8 mouse cellular contexts compared by ENCODE assay signal in genomic region chr2:176708051-176708450, GRCm38 (mm10). TPM values are rescaled to one million over a fixed set of nuclear protein-coding genes. Genes with fewer than 3 reads are reported as not detected.
DNase-seq lines count a peak whose midpoint lies in the region; ATAC-seq lines count a peak whose summit lies in the region.
"Not testable (repeated sequence)": the region's sequence is repeated elsewhere in the genome, so short reads cannot be mapped to it uniquely, and the experiment has no call there.

Gm14305 (plus strand) TSS chr2:176708328.

- not testable (repeated sequence) for DNase-seq in forebrain, embryonic 14.5 days (ENCODE audit: low spot score)
- DNase-seq in left cerebral cortex, postnatal 14 days (ENCODE audit: low spot score in 2 of 2), result peak; percentile 4 to 12
- DNase-seq in lung, postnatal 25 days (ENCODE audit: low spot score), result peak; percentile 14
- DNase-seq in ovary, postnatal 14 days (ENCODE audit: low spot score), result peak; percentile 0
- peak; percentile 2 to 6 for DNase-seq in urinary bladder, adult 18-20 months (ENCODE audit: low spot score in 2 of 2)

- intact Hi-C loops in left cerebral cortex, postnatal 14 days (cut with DNase I), result not testable (repeated sequence)

- H3K4me2 ChIP-seq in forebrain, embryonic 14.5 days (ENCODE audit: low read length), result peak within 1 kb of the TSS; percentile 36; the same call in 1 of the 2 replicates
- H3K4me2 ChIP-seq in heart, embryonic 16.5 days (ENCODE audit: low read depth, low read length), result peak within 1 kb of the TSS; percentile 28
- peak within 1 kb of the TSS; percentile 8; the same call in 1 of the 2 replicates for H3K4me2 ChIP-seq in kidney, embryonic 14.5 days (replicated peaks; ENCODE audit: low read depth, low read length)

- 0% methylated on average over 1 of the region's 6 CpGs for WGBS in forebrain, embryonic 14.5 days
- 10% methylated on average over 2 of the region's 6 CpGs for WGBS in heart, embryonic 16.5 days
- WGBS in kidney, embryonic 14.5 days, result 10% methylated on average over 2 of the region's 6 CpGs

- peak within 1 kb of the TSS; percentile 37; the same call in 1 of the 2 replicates for H3K9ac ChIP-seq in forebrain, embryonic 14.5 days (ENCODE audit: low read length)
- H3K9ac ChIP-seq in heart, embryonic 16.5 days (ENCODE audit: low read length), result peak within 1 kb of the TSS; percentile 57
- H3K9ac ChIP-seq in kidney, embryonic 14.5 days (ENCODE audit: low read depth, low read length), result 0 out of 2 replicates have a peak within 1 kb of the TSS, but pooled peaks have one; percentile 23

- not testable (repeated sequence) for H3K36me3 ChIP-seq in forebrain, embryonic 14.5 days (ENCODE audit: control insufficient read depth, insufficient read depth, low read length); heart, embryonic 16.5 days (ENCODE audit: control insufficient read depth, insufficient read depth); kidney, embryonic 14.5 days (ENCODE audit: control insufficient read depth, insufficient read depth, low read length)

- peak within 1 kb of the TSS; percentile 66 for H3K4me3 ChIP-seq in brown adipose tissue, adult 24 weeks (ENCODE audit: insufficient read depth, low read depth, low read length)
- peak within 1 kb of the TSS; percentile 33 for H3K4me3 ChIP-seq in forebrain, embryonic 14.5 days (ENCODE audit: low read depth, low read length)
- H3K4me3 ChIP-seq in heart, embryonic 16.5 days (ENCODE audit: low read length), result peak within 1 kb of the TSS; percentile 54
- peak within 1 kb of the TSS; percentile 37 for H3K4me3 ChIP-seq in kidney, embryonic 14.5 days (ENCODE audit: low read length)

- not testable (repeated sequence) for H3K9me3 ChIP-seq in forebrain, embryonic 14.5 days (replicated peaks; ENCODE audit: control insufficient read depth, low read length); heart, embryonic 16.5 days (replicated peaks; ENCODE audit: control insufficient read depth, low read length); kidney, embryonic 14.5 days (ENCODE audit: control insufficient read depth, low read length)

- H3K27ac ChIP-seq in brown adipose tissue, adult 24 weeks (replicated peaks; ENCODE audit: low read depth, low read length); forebrain, embryonic 14.5 days (ENCODE audit: low read depth, low read length); heart, embryonic 16.5 days (ENCODE audit: low read length); kidney, embryonic 14.5 days (ENCODE audit: low read depth, low read length): not testable (repeated sequence)

- not testable (repeated sequence) for H3K4me1 ChIP-seq in brown adipose tissue, adult 24 weeks (ENCODE audit: control insufficient read depth, insufficient read depth, insufficient read length, low read length); forebrain, embryonic 14.5 days (ENCODE audit: control insufficient read depth, insufficient read depth, low read length); heart, embryonic 16.5 days (ENCODE audit: control insufficient read depth, insufficient read depth, low read length); kidney, embryonic 14.5 days (ENCODE audit: control insufficient read depth, insufficient read depth, low read length)

- H3K27me3 ChIP-seq in forebrain, embryonic 14.5 days (replicated peaks; ENCODE audit: control insufficient read depth, insufficient read depth, low read length); heart, embryonic 16.5 days (ENCODE audit: control insufficient read depth, insufficient read depth, low read length); kidney, embryonic 14.5 days (ENCODE audit: control insufficient read depth, insufficient read depth, low read length): not testable (repeated sequence)

- not testable (repeated sequence) for ATAC-seq in forebrain, embryonic 14.5 days; heart, embryonic 16.5 days (replicated peaks; ENCODE audit: extremely low read depth, insufficient read depth, low FRiP score); kidney, embryonic 14.5 days (ENCODE audit: low FRiP score, low TSS enrichment)

RNA-seq across cellular contexts. Expression of gene Gm14305, which starts in this region (rescaled TPM):
- 6.9 and 14.3 TPM in 2 replicates for polyA plus RNA-seq in brown adipose tissue, adult 24 weeks (2012; ENCODE audit: insufficient read depth, insufficient read length, missing spikeins)
- polyA plus RNA-seq in forebrain, embryonic 14.5 days (2014; fragmentation: Nextera tagmentation; extraction: Ambion mirVana), result 44.0 and 46.8 TPM in 2 replicates
- polyA plus RNA-seq in heart, embryonic 16.5 days (2015; fragmentation: Nextera tagmentation; extraction: Ambion mirVana), result 20.8 and 22.4 TPM in 2 replicates
- polyA plus RNA-seq in kidney, embryonic 14.5 days (2014; fragmentation: Nextera tagmentation; extraction: Ambion mirVana), result 32.1 and 37.0 TPM in 2 replicates
- 10 to 100 TPM; 22.1 to 30.5 TPM for total RNA-seq in left cerebral cortex, postnatal 14 days (2021)
